Comparison of ENCODE assay signal across 8 mouse cellular contexts in genomic region chrX:107577501-107577900, GRCm38 (mm10).
A peak's percentile ranks its signal among the peaks of the same experiment; 100 is the strongest.
DNase-seq lines count a peak whose midpoint lies in the region; ATAC-seq and TF ChIP-seq lines count a peak whose summit lies in the region.

No protein-coding gene starts in this region.

- no peak for DNase-seq in heart, postnatal 0 days (ENCODE audit: low spot score)
- DNase-seq in heart, postnatal 25 days (ENCODE audit: low spot score): no peak
- DNase-seq in lung, postnatal 36 days: peak; percentile 3
- DNase-seq in lung, postnatal 4 days: no peak
- DNase-seq in ZHBTc4 (ENCODE audit: low read depth, low spot score): peak; percentile 18
- peak; percentile 0 for DNase-seq in kidney, postnatal 14 days
- peak; percentile 7 to 15 for DNase-seq in thymus, postnatal 36 days
- no peak for DNase-seq in yolk sac, embryonic 10.5 days (ENCODE audit: low spot score)

- H3K36me3 ChIP-seq in heart, postnatal 0 days (replicated peaks; ENCODE audit: control insufficient read depth, insufficient read depth, low read length): no peaks in the 10 kb centered on the region

- peak; percentile 39 for TF ChIP-seq CTCF in heart, postnatal 0 days (IDR thresholded peaks at IDR 0.05; ENCODE audit: low read depth)

- ATAC-seq in heart, postnatal 0 days (ENCODE audit: insufficient read depth, low read depth): no peak

- intact Hi-C loops in heart, postnatal 25 days (cut with DNase I): no loop called here

- no peak overlapping the region for H3K4me2 ChIP-seq in heart, postnatal 0 days (ENCODE audit: low read depth, low read length)

- no peak overlapping the region for H3K9ac ChIP-seq in heart, postnatal 0 days (replicated peaks; ENCODE audit: low read depth, low read length)

- no peaks in the 10 kb centered on the region for H3K27me3 ChIP-seq in heart, postnatal 0 days (ENCODE audit: control insufficient read depth, insufficient read depth, low read length)

- no peak overlapping the region for H3K27ac ChIP-seq in heart, postnatal 0 days (ENCODE audit: low read depth)

- no peaks in the 10 kb centered on the region for H3K4me1 ChIP-seq in heart, postnatal 0 days (ENCODE audit: control insufficient read depth, insufficient read depth)

- 14% methylated on average over 5 of the region's 5 CpGs for WGBS in heart, postnatal 0 days

- no peaks in the 10 kb centered on the region for H3K9me3 ChIP-seq in heart, postnatal 0 days (replicated peaks; ENCODE audit: control insufficient read depth, low read length)

- H3K4me3 ChIP-seq in heart, postnatal 0 days (ENCODE audit: low read depth, low read length): no peak overlapping the region

- TF ChIP-seq EP300 in heart, postnatal 0 days (IDR thresholded peaks at IDR 0.05; ENCODE audit: low read depth): no peak

Comparison
In these comparisons a context has a peak if more than half of its experiments do, and no peak if none do; other contexts are left out.
1. DNase-seq: peak in lung, postnatal 36 days (single experiment), ZHBTc4 (single experiment), kidney, postnatal 14 days (single experiment) and thymus, postnatal 36 days (2 of 2); none in heart, postnatal 0 days (single experiment), heart, postnatal 25 days (single experiment), lung, postnatal 4 days (0 of 2) and yolk sac, embryonic 10.5 days (single experiment).